Mouse (Mus musculus) yolk sac, embryonic 10.5 days (tissue): Measurements from ENCODE around the gene Sctr.
A peak's percentile ranks its signal among the peaks of the same experiment; 100 is the strongest.

Experiments used
- DNase-seq: peaks from one replicate; pipeline ENCODE4 v3.0.0-alpha.2; 2017; ENCODE audit warnings: low spot score

Sctr gene

DNA sequence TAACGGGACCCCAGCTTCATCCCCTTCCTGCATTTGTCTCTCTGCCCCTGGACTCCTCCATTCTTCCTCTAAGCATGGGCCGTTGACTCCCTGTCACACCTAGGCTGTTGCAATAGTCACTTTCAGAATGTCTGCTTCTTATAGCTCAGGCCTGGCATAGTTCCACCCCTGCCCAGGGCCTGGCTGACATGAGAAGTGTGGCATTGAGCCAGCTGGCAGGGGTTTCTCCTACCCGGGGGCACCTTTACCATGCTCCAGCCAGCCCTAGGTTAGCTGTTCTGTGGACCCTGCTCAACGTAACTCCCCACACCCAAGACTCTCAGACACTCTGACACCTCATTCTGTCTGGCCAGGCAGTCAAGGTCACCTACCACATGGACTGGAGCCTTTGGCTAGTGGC, 21.0 kb downstream of the Sctr start:
- DNase-seq = no peak

- DNase-seq = no peak
Observed at GRCm38 (mm10) chr1:120030474-120030873, 23.8 kb downstream of the Sctr start.

DNA sequence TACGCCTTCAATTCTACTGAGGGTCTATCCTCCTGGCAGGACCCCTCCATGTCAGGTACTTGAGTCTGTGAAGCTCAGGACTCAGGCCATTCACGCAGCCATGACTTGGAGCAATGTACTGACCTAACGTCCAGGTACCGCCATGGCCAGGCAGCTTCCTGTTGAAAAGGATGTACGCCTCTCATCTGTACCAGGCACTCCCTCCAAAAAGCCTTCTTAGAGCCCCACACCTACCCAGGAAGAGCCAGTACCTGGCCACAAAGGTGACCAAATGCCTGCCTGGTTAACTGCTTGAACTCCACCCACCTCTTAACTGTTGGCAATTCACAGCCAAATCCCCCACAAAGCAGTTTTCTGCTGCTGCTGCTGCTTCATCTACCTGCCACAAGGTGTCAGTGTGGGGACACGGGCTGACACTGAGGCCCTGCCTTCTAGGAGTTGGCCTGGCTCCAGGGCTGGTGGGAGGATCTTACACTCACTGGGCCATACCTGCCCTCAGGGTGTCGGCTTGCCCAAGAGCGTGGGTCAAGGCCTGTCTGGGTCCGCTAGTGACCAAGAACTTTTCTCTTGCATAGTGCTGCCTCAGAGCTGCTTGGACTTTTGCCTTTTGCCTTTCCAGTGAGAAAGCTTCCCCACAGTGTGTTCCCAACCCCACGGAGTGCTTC, 26.2 kb downstream of the Sctr start:
- peak; percentile 83 for DNase-seq

GRCm38 (mm10) chr1:120033469-120033854, 26.8 kb downstream of the Sctr start:
- DNase-seq = no peak

- no peak for DNase-seq
Observed at GRCm38 (mm10) chr1:120034793-120035192, 28.1 kb downstream of the Sctr start.

DNA sequence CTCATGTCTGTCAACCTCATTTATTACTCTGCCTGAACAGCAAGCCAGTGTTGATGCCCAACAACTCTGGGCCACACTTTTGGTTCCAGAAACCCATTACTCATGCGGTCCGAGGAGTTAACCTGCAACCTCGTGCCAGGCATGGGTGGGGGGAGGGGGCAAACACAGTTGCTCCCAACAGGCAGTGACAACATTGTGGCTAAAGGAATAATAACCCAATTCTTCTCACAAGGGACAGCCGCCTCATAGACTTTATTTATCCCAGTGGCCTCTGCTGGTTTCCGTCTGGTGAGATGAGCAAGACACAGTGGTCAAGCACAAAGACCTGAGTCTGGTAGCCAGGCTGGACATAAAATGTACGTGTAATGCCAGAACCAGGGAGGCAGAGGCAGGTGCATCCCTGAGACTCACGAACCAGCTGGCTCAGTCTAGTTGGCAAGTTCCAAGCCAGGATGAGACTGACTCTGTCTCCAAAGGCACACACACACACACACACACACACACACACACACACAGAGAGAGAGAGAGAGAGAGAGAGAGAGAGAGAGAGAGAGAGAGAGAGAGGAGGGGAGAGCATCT, 28.9 kb downstream of the Sctr start:
- DNase-seq = no peak

- peak; percentile 75 for DNase-seq
Observed at GRCm38 (mm10) chr1:120037021-120037683, 30.5 kb downstream of the Sctr start.

- DNase-seq = no peak
Observed at GRCm38 (mm10) chr1:120038594-120038993, 31.9 kb downstream of the Sctr start.

DNA sequence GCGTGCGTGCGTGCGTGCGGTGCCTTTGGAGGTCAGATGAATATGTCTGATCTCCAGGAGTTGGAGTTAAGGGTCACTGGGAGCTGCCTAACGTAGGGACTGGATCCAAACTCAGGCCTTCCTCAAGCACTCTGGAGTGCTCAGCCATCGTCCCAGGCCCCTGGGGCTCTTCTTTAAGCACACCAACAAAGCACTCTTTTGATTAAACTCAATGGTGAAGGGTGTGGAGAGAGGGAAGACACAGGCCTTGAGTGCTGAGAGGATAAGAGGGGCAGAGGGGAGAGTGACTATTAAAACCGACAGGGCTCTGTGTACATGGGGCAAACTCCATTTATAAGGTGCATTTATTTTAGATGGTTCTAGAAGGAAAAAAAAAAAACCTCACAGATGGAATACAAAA, 35.7 kb downstream of the Sctr start:
- no peak for DNase-seq

GRCm38 (mm10) chr1:120044584-120044983, 37.9 kb downstream of the Sctr start:
- DNase-seq = no peak

DNA sequence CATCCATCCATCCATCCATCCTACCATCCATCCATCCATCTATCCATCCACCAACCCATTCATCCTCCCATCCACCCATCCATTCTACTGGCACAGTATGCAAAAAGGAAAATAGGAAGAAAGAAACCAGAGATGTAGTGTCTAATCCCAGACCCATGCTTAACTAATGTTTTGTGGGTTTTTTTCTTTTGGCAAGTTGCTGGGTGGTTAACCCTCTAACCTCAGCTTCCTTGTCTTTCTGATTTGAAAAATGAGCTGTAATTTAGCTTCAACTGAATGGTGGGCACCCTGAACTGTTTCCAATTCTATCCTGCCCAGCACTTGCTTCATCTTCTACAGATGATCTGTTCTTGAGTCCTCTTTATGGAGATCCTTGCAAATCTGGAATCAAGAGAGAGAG, 40.6 kb downstream of the Sctr start:
- no peak for DNase-seq

GRCm38 (mm10) chr1:120051070-120051469, 44.4 kb downstream of the Sctr start:
- DNase-seq = no peak

DNA sequence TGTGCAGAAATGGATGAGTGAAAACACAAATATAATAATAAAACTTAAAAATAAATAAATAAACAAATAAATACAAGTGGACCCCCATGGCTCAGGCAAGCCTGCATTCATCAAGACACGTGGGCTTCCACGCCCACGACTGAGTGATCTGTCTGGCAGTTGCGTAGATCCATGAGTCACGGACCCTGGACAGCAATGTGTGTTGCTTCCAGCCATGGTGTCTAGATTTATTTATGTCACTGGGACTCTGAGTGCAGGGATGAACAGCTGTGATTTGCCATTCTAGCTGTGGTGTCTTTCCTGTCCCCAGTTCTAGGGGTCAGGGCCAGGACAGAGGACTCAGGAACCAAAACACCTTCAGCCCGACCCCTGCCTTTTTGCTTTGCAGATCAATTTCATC, 48.3 kb downstream of the Sctr start:
- DNase-seq = no peak

GRCm38 (mm10) chr1:120055475-120055874, 48.8 kb downstream of the Sctr start:
- no peak for DNase-seq

GRCm38 (mm10) chr1:120056236-120056635, 49.5 kb downstream of the Sctr start:
- DNase-seq = no peak

DNA sequence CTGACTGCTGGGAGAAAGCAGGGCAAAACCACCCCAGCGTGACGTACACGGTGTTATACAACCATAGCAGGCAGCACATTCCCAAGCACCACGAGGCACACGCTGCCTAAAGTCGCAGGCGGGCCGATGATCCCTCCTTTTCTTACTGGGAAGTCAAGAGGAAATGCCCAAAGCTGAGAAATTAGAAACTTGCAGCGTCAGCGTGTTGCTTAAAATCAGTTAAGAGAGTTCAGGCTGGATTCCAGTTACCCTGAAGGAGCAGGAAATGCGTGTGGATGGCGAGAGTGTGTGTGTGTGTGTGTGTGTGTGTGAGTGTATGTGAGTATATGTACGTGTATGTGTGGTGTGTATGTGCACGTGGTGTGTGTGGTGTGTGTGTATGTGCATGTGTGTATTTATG, 50.4 kb downstream of the Sctr start:
- no peak for DNase-seq

- DNase-seq = peak; percentile 63
Observed at GRCm38 (mm10) chr1:120057674-120058430, 51.2 kb downstream of the Sctr start.

DNA sequence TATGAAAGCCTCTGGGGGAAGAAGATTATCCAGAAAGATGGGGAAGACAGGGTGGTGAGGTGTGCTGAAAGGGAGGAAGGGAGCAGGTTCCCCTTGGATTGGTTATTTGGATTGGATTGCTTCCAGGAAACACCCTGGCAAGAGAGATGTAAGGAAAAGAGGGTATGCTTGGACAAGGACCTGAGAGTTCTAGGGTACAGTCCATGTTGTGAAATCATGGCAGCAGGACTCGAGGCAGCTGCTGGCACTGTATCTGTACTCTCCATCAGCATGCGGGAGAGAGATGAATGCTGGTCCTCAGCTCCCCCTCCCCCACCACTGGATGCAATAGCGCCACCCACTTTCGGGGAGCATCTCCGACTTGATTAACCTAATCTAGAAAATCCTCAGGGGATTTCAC, 54.0 kb downstream of the Sctr start:
- no peak for DNase-seq

DNA sequence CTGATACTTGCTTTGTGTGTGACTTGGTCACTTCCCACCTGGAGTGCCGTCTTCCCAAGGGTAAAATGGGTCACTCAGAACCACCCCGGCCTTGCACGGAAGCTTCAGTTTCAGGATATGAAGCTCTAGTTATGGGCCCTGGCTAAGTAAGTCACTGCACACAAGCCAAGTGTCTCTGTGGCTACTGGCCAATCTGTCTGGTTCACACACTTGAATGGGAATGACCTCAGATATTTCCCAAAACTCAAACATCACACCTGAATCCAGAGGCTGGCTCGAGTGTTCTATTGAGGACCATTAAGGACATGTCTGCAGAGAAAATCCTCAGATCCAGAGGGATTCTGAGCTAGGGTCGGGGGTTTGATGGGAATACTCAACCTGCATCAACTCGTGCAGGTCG, 55.5 kb downstream of the Sctr start:
- DNase-seq = no peak

DNA sequence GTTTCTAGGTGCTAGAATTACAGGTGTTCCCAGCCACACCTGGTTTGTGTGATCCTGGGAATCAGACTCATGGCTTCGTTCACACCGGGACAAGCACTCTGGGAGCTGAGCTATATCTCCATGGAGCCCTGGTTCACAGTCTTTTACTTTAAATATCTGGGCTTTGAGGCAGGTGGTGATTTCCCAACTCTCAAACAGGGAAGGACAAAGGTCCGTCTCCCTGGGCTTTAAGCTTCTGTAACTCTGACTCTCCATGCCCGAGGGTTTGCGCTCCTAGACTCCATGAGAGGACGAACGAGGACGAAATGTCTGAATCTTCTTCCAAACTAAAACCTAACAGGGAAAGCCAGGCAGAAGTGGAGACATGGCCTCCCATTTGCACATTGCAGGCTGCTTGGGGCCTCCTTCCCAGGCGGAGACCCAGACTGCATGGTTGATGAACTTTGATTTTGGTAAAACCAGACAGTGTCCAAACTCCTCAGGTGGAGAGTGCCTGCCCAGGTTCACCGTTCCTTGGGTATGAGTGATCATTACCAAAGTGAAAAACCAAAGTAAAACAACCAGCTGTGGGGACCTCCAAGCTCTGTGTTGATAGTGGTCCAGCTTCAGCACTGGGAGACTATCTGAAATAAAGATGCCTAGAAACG, 57.5 kb downstream of the Sctr start:
- peak; percentile 71 for DNase-seq

DNA sequence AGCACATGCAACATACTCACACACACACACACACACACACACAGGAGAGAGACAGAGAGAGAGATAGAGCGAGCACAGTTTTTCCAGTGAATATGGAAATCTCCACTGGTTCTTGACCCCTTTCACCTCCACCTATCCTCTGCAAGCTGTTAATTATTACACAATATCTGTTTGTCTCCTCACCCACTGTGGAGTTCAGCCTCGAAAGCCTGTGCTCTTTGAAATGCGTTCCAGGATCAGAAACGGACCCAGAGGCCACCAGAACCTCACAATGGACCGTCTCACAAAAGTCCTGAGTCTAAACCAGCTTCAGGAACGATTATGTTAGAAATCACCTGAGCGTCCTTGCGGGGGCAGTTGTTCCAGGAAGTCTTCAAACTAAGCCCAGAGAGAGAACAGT, 59.5 kb downstream of the Sctr start:
- peak; percentile 69 for DNase-seq

GRCm38 (mm10) chr1:120066625-120067024, 59.9 kb downstream of the Sctr start:
- DNase-seq = no peak
